Mouse (Mus musculus) B cell, adult 2 months (primary cell): ENCODE measurements around the gene Ip6k2.

Source experiments
- DNase-seq, 2 experiments: peaks; one replicate each; pipeline ENCODE4 v3.0.0; 2022

Ip6k2 gene

GRCm38 (mm10) chr9:108824755-108825413 is 41.3 kb downstream of the Ip6k2 start:
- DNase-seq: no peak

GRCm38 (mm10) chr9:108825820-108826699 is 42.5 kb downstream of the Ip6k2 start, which contains the start of gene Celsr3:
TSS of gene Celsr3 (plus strand) at chr9:108826320.
- DNase-seq: peak; percentile 33 to 38

GRCm38 (mm10) chr9:108826700-108827340 is 43.2 kb downstream of the Ip6k2 start:
- DNase-seq: peak; percentile 83 to 86

GRCm38 (mm10) chr9:108827454-108827853 is 43.9 kb downstream of the Ip6k2 start:
- no peak for DNase-seq

- DNase-seq: no peak
Measured at GRCm38 (mm10) chr9:108827906-108828305, 44.3 kb downstream of the Ip6k2 start.

- DNase-seq: peak; percentile 12 to 23
Measured at GRCm38 (mm10) chr9:108831637-108832036, 48.0 kb downstream of the Ip6k2 start.

GRCm38 (mm10) chr9:108832390-108833108 is 49.0 kb downstream of the Ip6k2 start:
- peak; percentile 87 to 91 for DNase-seq

- DNase-seq: no peak
Measured at GRCm38 (mm10) chr9:108842989-108843388, 59.4 kb downstream of the Ip6k2 start.

- no peak for DNase-seq
Measured at GRCm38 (mm10) chr9:108845390-108845789, 61.8 kb downstream of the Ip6k2 start.

- DNase-seq: no peak
Measured at GRCm38 (mm10) chr9:108847374-108847773, 63.8 kb downstream of the Ip6k2 start.

- DNase-seq: no peak
Measured at GRCm38 (mm10) chr9:108848419-108848818, 64.8 kb downstream of the Ip6k2 start.

- no peak for DNase-seq
Measured at GRCm38 (mm10) chr9:108852976-108853375, 69.4 kb downstream of the Ip6k2 start, which contains the start of gene Slc26a6. TSS of gene Slc26a6 (plus strand) at chr9:108853283.

- DNase-seq: peak; percentile 89 to 92
Measured at GRCm38 (mm10) chr9:108853635-108854240, 70.1 kb downstream of the Ip6k2 start.

- DNase-seq: peak; percentile 87 to 88
Measured at GRCm38 (mm10) chr9:108854241-108854696, 70.7 kb downstream of the Ip6k2 start.

GRCm38 (mm10) chr9:108855335-108855734 is 71.7 kb downstream of the Ip6k2 start:
- DNase-seq: no peak
